Mouse (Mus musculus): ENCODE data around the gene Fam78b. TPM values are rescaled to one million over a fixed set of nuclear protein-coding genes. Genes with fewer than 3 reads are reported as not detected.

The Fam78b gene
- polyA plus RNA-seq, 1 experiment from 2014 or later = 14.1 TPM

GRCm38 (mm10) chr1:167007341-167007740 is 6.1 kb downstream of the Fam78b start:
- Histone ChIP-seq H3K9me3 (no peaks in the 10 kb centered on the region), H3K4me1 (replicated peaks) (peaks cover 39% of the 10 kb centered on the region), H3K4me2 (no peak overlapping the region), H3K36me3 (no peaks in the 10 kb centered on the region), H3K9ac (no peak overlapping the region), H3K27me3 (no peaks in the 10 kb centered on the region), H3K4me3 (no peak overlapping the region), H3K27ac (replicated peaks) (no peak overlapping the region)
- 90% methylated on average over 6 of the region's 6 CpGs for WGBS
- no peak for ATAC-seq (ENCODE audit: low FRiP score, low read depth)

GRCm38 (mm10) chr1:167010190-167010589 is 9.0 kb downstream of the Fam78b start:
- peaks cover 24% of the 10 kb centered on the region for H3K4me1 ChIP-seq (replicated peaks)
- 80% methylated on average over 9 of the region's 9 CpGs for WGBS

GRCm38 (mm10) chr1:167011301-167011700 is 10.1 kb downstream of the Fam78b start:
- no peaks in the 10 kb centered on the region for H3K36me3 ChIP-seq
- no peaks in the 10 kb centered on the region for H3K27me3 ChIP-seq
- peaks cover 27% of the 10 kb centered on the region for H3K4me1 ChIP-seq (replicated peaks)
- H3K27ac ChIP-seq (replicated peaks) = no peak overlapping the region
- H3K9ac ChIP-seq = no peak overlapping the region
- WGBS = 29% methylated on average over 6 of the region's 6 CpGs
- H3K9me3 ChIP-seq = no peaks in the 10 kb centered on the region
- H3K4me2 ChIP-seq = no peak overlapping the region
- H3K4me3 ChIP-seq = no peak overlapping the region
- ATAC-seq (ENCODE audit: low FRiP score, low read depth) = no peak

More at GRCm38 (mm10) chr1:167010190-167010589, 9.0 kb downstream of the Fam78b start:
- ATAC-seq (ENCODE audit: low FRiP score, low read depth) = no peak
- Histone ChIP-seq H3K27ac (replicated peaks) (no peak overlapping the region), H3K4me2 (no peak overlapping the region), H3K4me3 (no peak overlapping the region), H3K27me3 (no peaks in the 10 kb centered on the region), H3K9me3 (no peaks in the 10 kb centered on the region), H3K36me3 (no peaks in the 10 kb centered on the region), H3K9ac (no peak overlapping the region)

- Histone ChIP-seq H3K4me1 (replicated peaks) (peaks cover 32% of the 10 kb centered on the region), H3K4me3 (no peak overlapping the region), H3K4me2 (no peak overlapping the region), H3K27ac (replicated peaks) (no peak overlapping the region), H3K27me3 (no peaks in the 10 kb centered on the region), H3K9ac (no peak overlapping the region), H3K9me3 (no peaks in the 10 kb centered on the region), H3K36me3 (no peaks in the 10 kb centered on the region)
- ATAC-seq (ENCODE audit: low FRiP score, low read depth) = no peak
- 56% methylated on average over 8 of the region's 8 CpGs for WGBS
These were observed 11.4 kb downstream of the Fam78b start for GRCm38 (mm10) chr1:167012616-167013015.

GRCm38 (mm10) chr1:167013234-167013864 is 12.1 kb downstream of the Fam78b start:
- 22% methylated on average over 7 of the region's 7 CpGs for WGBS
- H3K27ac ChIP-seq (replicated peaks) = no peak overlapping the region

GRCm38 (mm10) chr1:167016269-167016668 is 15.1 kb downstream of the Fam78b start:
- H3K4me3 ChIP-seq = no peak overlapping the region
- H3K27ac ChIP-seq (replicated peaks) = no peak overlapping the region
- no peaks in the 10 kb centered on the region for H3K27me3 ChIP-seq
- H3K9ac ChIP-seq = no peak overlapping the region
- WGBS = 67% methylated on average over 3 of the region's 3 CpGs
- H3K4me2 ChIP-seq = no peak overlapping the region
- peaks cover 24% of the 10 kb centered on the region for H3K4me1 ChIP-seq (replicated peaks)
- no peaks in the 10 kb centered on the region for H3K36me3 ChIP-seq
- ATAC-seq (ENCODE audit: low FRiP score, low read depth) = peak; percentile 31; the same call in 1 of the 2 replicates
- H3K9me3 ChIP-seq = no peaks in the 10 kb centered on the region

More at GRCm38 (mm10) chr1:167013234-167013864, 12.1 kb downstream of the Fam78b start:
- H3K4me1 ChIP-seq (replicated peaks) = peaks cover 32% of the 10 kb centered on the region
- H3K9me3 ChIP-seq = no peaks in the 10 kb centered on the region
- peak; percentile 83 for ATAC-seq (ENCODE audit: low FRiP score, low read depth)
- H3K4me2 ChIP-seq = no peak overlapping the region
- no peak overlapping the region for H3K9ac ChIP-seq
- no peaks in the 10 kb centered on the region for H3K27me3 ChIP-seq
- no peak overlapping the region for H3K4me3 ChIP-seq
- H3K36me3 ChIP-seq = no peaks in the 10 kb centered on the region

- no peak overlapping the region for H3K4me3 ChIP-seq
- no peaks in the 10 kb centered on the region for H3K36me3 ChIP-seq
- no peak overlapping the region for H3K9ac ChIP-seq
- H3K4me2 ChIP-seq = no peak overlapping the region
- H3K4me1 ChIP-seq (replicated peaks) = peaks cover 8% of the 10 kb centered on the region
- WGBS = 45% methylated on average over 9 of the region's 9 CpGs
- no peak overlapping the region for H3K27ac ChIP-seq (replicated peaks)
- no peaks in the 10 kb centered on the region for H3K9me3 ChIP-seq
- no peaks in the 10 kb centered on the region for H3K27me3 ChIP-seq
- ATAC-seq (ENCODE audit: low FRiP score, low read depth) = no peak
These were observed 20.8 kb downstream of the Fam78b start for GRCm38 (mm10) chr1:167022001-167022424.

- Histone ChIP-seq H3K9me3 (no peaks in the 10 kb centered on the region), H3K4me2 (no peak overlapping the region), H3K4me1 (replicated peaks) (peaks cover 8% of the 10 kb centered on the region), H3K4me3 (no peak overlapping the region), H3K9ac (no peak overlapping the region), H3K27ac (replicated peaks) (no peak overlapping the region; the same call in 1 of the 2 replicates), H3K36me3 (peaks cover 5% of the 10 kb centered on the region; the same call in 1 of the 2 replicates), H3K27me3 (no peaks in the 10 kb centered on the region)
- WGBS = 46% methylated on average over 7 of the region's 8 CpGs
- peak; percentile 76 for ATAC-seq (ENCODE audit: low FRiP score, low read depth)
These were observed 21.4 kb downstream of the Fam78b start for GRCm38 (mm10) chr1:167022541-167023121.

GRCm38 (mm10) chr1:167023794-167024193 is 22.6 kb downstream of the Fam78b start:
- Histone ChIP-seq H3K27me3 (no peaks in the 10 kb centered on the region), H3K4me2 (no peak overlapping the region), H3K4me3 (no peak overlapping the region), H3K4me1 (replicated peaks) (peaks cover 8% of the 10 kb centered on the region), H3K36me3 (peaks cover 9% of the 10 kb centered on the region; the same call in 1 of the 2 replicates), H3K27ac (replicated peaks) (no peak overlapping the region), H3K9ac (no peak overlapping the region), H3K9me3 (no peaks in the 10 kb centered on the region)
- no peak for ATAC-seq (ENCODE audit: low FRiP score, low read depth)
- 78% methylated on average over 11 of the region's 11 CpGs for WGBS

GRCm38 (mm10) chr1:167024961-167025360 is 23.7 kb downstream of the Fam78b start:
- Histone ChIP-seq H3K4me3 (no peak overlapping the region), H3K9ac (no peak overlapping the region), H3K27ac (replicated peaks) (no peak overlapping the region), H3K36me3 (peaks cover 9% of the 10 kb centered on the region; the same call in 1 of the 2 replicates), H3K27me3 (no peaks in the 10 kb centered on the region), H3K9me3 (no peaks in the 10 kb centered on the region), H3K4me2 (no peak overlapping the region), H3K4me1 (replicated peaks) (peaks cover 8% of the 10 kb centered on the region)
- ATAC-seq (ENCODE audit: low FRiP score, low read depth) = no peak
- WGBS = 78% methylated on average over 4 of the region's 4 CpGs

- H3K36me3 ChIP-seq = peaks cover 9% of the 10 kb centered on the region; the same call in 1 of the 2 replicates
- peak overlapping the region; percentile 17; the same call in 1 of the 2 replicates for H3K27ac ChIP-seq (replicated peaks)
- no peak overlapping the region for H3K9ac ChIP-seq
- no peaks in the 10 kb centered on the region for H3K27me3 ChIP-seq
- peaks cover 14% of the 10 kb centered on the region for H3K4me1 ChIP-seq (replicated peaks)
- no peak overlapping the region for H3K4me2 ChIP-seq
- 34% methylated on average over 13 of the region's 13 CpGs for WGBS
- peak; percentile 77 for ATAC-seq (ENCODE audit: low FRiP score, low read depth)
- no peaks in the 10 kb centered on the region for H3K9me3 ChIP-seq
- H3K4me3 ChIP-seq = no peak overlapping the region
These were observed 30.9 kb downstream of the Fam78b start for GRCm38 (mm10) chr1:167032046-167032648.

- Histone ChIP-seq H3K4me1 (replicated peaks) (peaks cover 18% of the 10 kb centered on the region), H3K9me3 (no peaks in the 10 kb centered on the region), H3K36me3 (no peaks in the 10 kb centered on the region), H3K27ac (replicated peaks) (no peak overlapping the region), H3K27me3 (no peaks in the 10 kb centered on the region), H3K4me3 (no peak overlapping the region), H3K9ac (no peak overlapping the region), H3K4me2 (no peak overlapping the region)
- ATAC-seq (ENCODE audit: low FRiP score, low read depth) = no peak
- 93% methylated on average over 1 of the region's 1 CpGs for WGBS
These were observed 33.2 kb downstream of the Fam78b start for GRCm38 (mm10) chr1:167034435-167034834.
